Mouse (Mus musculus): ENCODE data around the gene Serpinf1. TPM values are rescaled to one million over a fixed set of nuclear protein-coding genes. Genes with fewer than 3 reads are reported as not detected.

Serpinf1 gene
- polyA plus RNA-seq, 1 experiment from 2014 or later: 172 TPM

GRCm38 (mm10) chr11:75420037-75420436, 2.5 kb downstream of the Serpinf1 start:
- WGBS (ENCODE audit: insufficient replicate concordance): 71% methylated on average over 7 of the region's 7 CpGs
- H3K36me3 ChIP-seq: peaks cover 9% of the 10 kb centered on the region; the same call in 1 of the 2 replicates
- H3K4me2 ChIP-seq: no peak overlapping the region
- 0 out of 2 replicates have a peak, but pooled peaks cover 4% of the 10 kb centered on the region for H3K4me1 ChIP-seq
- ATAC-seq: no peak
- no peak overlapping the region for H3K4me3 ChIP-seq
- peaks cover 3% of the 10 kb centered on the region; the same call in 1 of the 2 replicates for H3K27me3 ChIP-seq (replicated peaks)
- H3K9me3 ChIP-seq (replicated peaks): no peaks in the 10 kb centered on the region
- H3K27ac ChIP-seq: no peak overlapping the region
- H3K9ac ChIP-seq: no peak overlapping the region

GRCm38 (mm10) chr11:75415994-75416393, 6.5 kb downstream of the Serpinf1 start:
- Histone ChIP-seq H3K27ac (no peak overlapping the region), H3K36me3 (peaks cover 21% of the 10 kb centered on the region), H3K9me3 (replicated peaks) (no peaks in the 10 kb centered on the region), H3K27me3 (replicated peaks) (no peaks in the 10 kb centered on the region), H3K9ac (no peak overlapping the region), H3K4me3 (no peak overlapping the region), H3K4me1 (no peaks in the 10 kb centered on the region), H3K4me2 (no peak overlapping the region)
- WGBS (ENCODE audit: insufficient replicate concordance): 66% methylated on average over 13 of the region's 13 CpGs
- no peak for ATAC-seq

GRCm38 (mm10) chr11:75415096-75415495, 7.4 kb downstream of the Serpinf1 start:
- H3K27ac ChIP-seq: no peak overlapping the region
- WGBS (ENCODE audit: insufficient replicate concordance): 27% methylated on average over 7 of the region's 7 CpGs

GRCm38 (mm10) chr11:75410591-75410990, 11.9 kb downstream of the Serpinf1 start:
- ATAC-seq: no peak

More at GRCm38 (mm10) chr11:75415096-75415495, 7.4 kb downstream of the Serpinf1 start:
- Histone ChIP-seq H3K4me1 (no peaks in the 10 kb centered on the region), H3K9ac (no peak overlapping the region), H3K9me3 (replicated peaks) (no peaks in the 10 kb centered on the region), H3K36me3 (peaks cover 28% of the 10 kb centered on the region), H3K4me2 (no peak overlapping the region), H3K4me3 (no peak overlapping the region), H3K27me3 (replicated peaks) (no peaks in the 10 kb centered on the region)
- ATAC-seq: no peak

GRCm38 (mm10) chr11:75409679-75410575, 12.6 kb downstream of the Serpinf1 start:
- Histone ChIP-seq H3K27me3 (replicated peaks) (no peaks in the 10 kb centered on the region), H3K9me3 (replicated peaks) (no peaks in the 10 kb centered on the region), H3K36me3 (peaks cover 27% of the 10 kb centered on the region), H3K9ac (no peak overlapping the region), H3K4me3 (no peak overlapping the region), H3K27ac (no peak overlapping the region), H3K4me1 (no peaks in the 10 kb centered on the region), H3K4me2 (no peak overlapping the region)
- ATAC-seq: no peak
- WGBS (ENCODE audit: insufficient replicate concordance): 66% methylated on average over 17 of the region's 17 CpGs

More at GRCm38 (mm10) chr11:75410591-75410990, 11.9 kb downstream of the Serpinf1 start:
- Histone ChIP-seq H3K4me1 (no peaks in the 10 kb centered on the region), H3K9me3 (replicated peaks) (no peaks in the 10 kb centered on the region), H3K27ac (no peak overlapping the region), H3K27me3 (replicated peaks) (no peaks in the 10 kb centered on the region), H3K36me3 (peaks cover 27% of the 10 kb centered on the region), H3K4me3 (no peak overlapping the region), H3K4me2 (no peak overlapping the region), H3K9ac (no peak overlapping the region)
- WGBS (ENCODE audit: insufficient replicate concordance): 75% methylated on average over 7 of the region's 7 CpGs

GRCm38 (mm10) chr11:75406865-75407264, 15.6 kb downstream of the Serpinf1 start:
- Histone ChIP-seq H3K4me3 (no peak overlapping the region), H3K4me1 (peaks cover 8% of the 10 kb centered on the region; the same call in 1 of the 2 replicates), H3K4me2 (no peak overlapping the region), H3K9ac (no peak overlapping the region), H3K9me3 (replicated peaks) (no peaks in the 10 kb centered on the region), H3K27me3 (replicated peaks) (no peaks in the 10 kb centered on the region), H3K27ac (no peak overlapping the region), H3K36me3 (peaks cover 15% of the 10 kb centered on the region)
- 20% methylated on average over 3 of the region's 3 CpGs for WGBS (ENCODE audit: insufficient replicate concordance)
- no peak for ATAC-seq

- H3K9me3 ChIP-seq (replicated peaks): no peaks in the 10 kb centered on the region
These were observed 16.4 kb downstream of the Serpinf1 start for GRCm38 (mm10) chr11:75406104-75406503.

GRCm38 (mm10) chr11:75404801-75405200, 17.7 kb downstream of the Serpinf1 start:
- WGBS (ENCODE audit: insufficient replicate concordance): 77% methylated on average over 6 of the region's 6 CpGs
- no peak overlapping the region for H3K4me3 ChIP-seq
- peaks cover 5% of the 10 kb centered on the region; the same call in 1 of the 2 replicates for H3K36me3 ChIP-seq
- no peaks in the 10 kb centered on the region for H3K9me3 ChIP-seq (replicated peaks)
- no peak overlapping the region for H3K9ac ChIP-seq
- ATAC-seq: no peak
- H3K4me2 ChIP-seq: no peak overlapping the region
- no peaks in the 10 kb centered on the region for H3K27me3 ChIP-seq (replicated peaks)
- H3K4me1 ChIP-seq: peaks cover 8% of the 10 kb centered on the region; the same call in 1 of the 2 replicates
- no peak overlapping the region for H3K27ac ChIP-seq

More at GRCm38 (mm10) chr11:75406104-75406503, 16.4 kb downstream of the Serpinf1 start:
- H3K9ac ChIP-seq: no peak overlapping the region
- H3K27me3 ChIP-seq (replicated peaks): no peaks in the 10 kb centered on the region
- peaks cover 8% of the 10 kb centered on the region; the same call in 1 of the 2 replicates for H3K4me1 ChIP-seq
- no peak overlapping the region for H3K27ac ChIP-seq
- no peak overlapping the region for H3K4me3 ChIP-seq
- no peak for ATAC-seq
- peaks cover 15% of the 10 kb centered on the region for H3K36me3 ChIP-seq
- 69% methylated on average over 4 of the region's 4 CpGs for WGBS (ENCODE audit: insufficient replicate concordance)
- H3K4me2 ChIP-seq: no peak overlapping the region

GRCm38 (mm10) chr11:75403301-75404052, 19.0 kb downstream of the Serpinf1 start:
- no peaks in the 10 kb centered on the region for H3K9me3 ChIP-seq (replicated peaks)
- no peaks in the 10 kb centered on the region for H3K36me3 ChIP-seq
- no peaks in the 10 kb centered on the region for H3K27me3 ChIP-seq (replicated peaks)
- WGBS (ENCODE audit: insufficient replicate concordance): 66% methylated on average over 6 of the region's 6 CpGs
- ATAC-seq: no peak
- no peak overlapping the region for H3K4me2 ChIP-seq
- no peak overlapping the region for H3K9ac ChIP-seq
- H3K4me1 ChIP-seq: peaks cover 8% of the 10 kb centered on the region; the same call in 1 of the 2 replicates
- H3K4me3 ChIP-seq: no peak overlapping the region
- no peak overlapping the region for H3K27ac ChIP-seq

- ATAC-seq: peak; percentile 49; the same call in 1 of the 2 replicates
- WGBS (ENCODE audit: insufficient replicate concordance): 58% methylated on average over 5 of the region's 5 CpGs
- no peaks in the 10 kb centered on the region for H3K27me3 ChIP-seq (replicated peaks)
These were observed 20.2 kb downstream of the Serpinf1 start for GRCm38 (mm10) chr11:75402271-75402690.

GRCm38 (mm10) chr11:75400099-75400498, 22.4 kb downstream of the Serpinf1 start:
- peaks cover 8% of the 10 kb centered on the region; the same call in 1 of the 2 replicates for H3K4me1 ChIP-seq
- H3K4me3 ChIP-seq: no peak overlapping the region
- no peak overlapping the region for H3K4me2 ChIP-seq
- no peaks in the 10 kb centered on the region for H3K9me3 ChIP-seq (replicated peaks)
- no peaks in the 10 kb centered on the region for H3K27me3 ChIP-seq (replicated peaks)
- no peak overlapping the region for H3K27ac ChIP-seq
- 73% methylated on average over 9 of the region's 9 CpGs for whole genome bisulfite sequencing (ENCODE audit: insufficient replicate concordance)
- H3K9ac ChIP-seq: no peak overlapping the region
- H3K36me3 ChIP-seq: no peaks in the 10 kb centered on the region
- ATAC-seq: no peak

More at GRCm38 (mm10) chr11:75402271-75402690, 20.2 kb downstream of the Serpinf1 start:
- peaks cover 8% of the 10 kb centered on the region; the same call in 1 of the 2 replicates for H3K4me1 ChIP-seq
- H3K27ac ChIP-seq: no peak overlapping the region; the same call in 1 of the 2 replicates
- no peak overlapping the region for H3K9ac ChIP-seq
- no peak overlapping the region for H3K4me3 ChIP-seq
- no peak overlapping the region for H3K4me2 ChIP-seq
- H3K36me3 ChIP-seq: no peaks in the 10 kb centered on the region
- no peaks in the 10 kb centered on the region for H3K9me3 ChIP-seq (replicated peaks)

All from liver, embryonic 12.5 days (tissue).